Mouse (Mus musculus) hindbrain, postnatal 0 days (tissue): Measurements from ENCODE around the gene Havcr1. TPM values are rescaled to one million over a fixed set of nuclear protein-coding genes. Genes with fewer than 3 reads are reported as not detected.

ENCODE experiments used
- ATAC-seq: fragments of 200-750 bp; cut with Nextera tagmentation; 2 replicates; pipeline ENCODE4 v1.8.0; 2017; ENCODE audit warnings: mild to moderate bottlenecking, moderate TSS enrichment, moderate library complexity
- DNase-seq: peaks from one replicate; pipeline ENCODE4 v3.0.0-alpha.2; 2015; ENCODE audit warnings: low spot score
- H3K27ac ChIP-seq: fragments of 300-500 bp; sonication (generic); 2 replicates; pipeline ENCODE4 v1.5.1; 2014; ENCODE audit warnings: mild to moderate bottlenecking
- H3K27me3 ChIP-seq: fragments of 300-500 bp; sonication (generic); 2 replicates; pipeline ENCODE4 v1.6.1; 2014; ENCODE audit warnings: low read length, mixed read lengths; ENCODE audit not compliant: insufficient read depth
- H3K36me3 ChIP-seq: fragments of 300-500 bp; sonication (generic); 2 replicates; pipeline ENCODE4 v1.6.1; 2014; ENCODE audit warnings: low read length, mixed read lengths; ENCODE audit not compliant: insufficient read depth
- H3K4me1 ChIP-seq: fragments of 300-500 bp; sonication (generic); 2 replicates; pipeline ENCODE4 v1.6.1; 2014; ENCODE audit warnings: antibody characterized with exemption, low read length, mixed read lengths; ENCODE audit not compliant: insufficient read depth
- H3K4me2 ChIP-seq: fragments of 300-500 bp; sonication (generic); 2 replicates; pipeline ENCODE4 v1.6.1; 2014; ENCODE audit warnings: low read depth, mild to moderate bottlenecking, low read length, moderate library complexity, mixed read lengths
- H3K4me3 ChIP-seq: fragments of 300-500 bp; sonication (generic); 2 replicates; pipeline ENCODE4 v1.5.1; 2014; ENCODE audit warnings: low read length
- H3K9ac ChIP-seq: fragments of 300-500 bp; sonication (generic); replicated peaks from 2 replicates; pipeline ENCODE4 v1.6.1; 2014; ENCODE audit warnings: mild to moderate bottlenecking, low read length, moderate library complexity, mixed read lengths
- H3K9me3 ChIP-seq: fragments of 300-500 bp; sonication (generic); 2 replicates; pipeline ENCODE4 v1.6.1; 2016; ENCODE audit warnings: low read length, mixed read lengths
- CTCF ChIP-seq: IDR thresholded peaks from 2 replicates; pipeline ENCODE4 v1.5.1; 2016; ENCODE audit warnings: antibody characterized with exemption, control low read depth, low read depth
- WGBS: fragments of 180-500 bp; shearing (Covaris S2); extraction: QIAGEN DNeasy Blood & Tissue Kit; methylation state at CpG from one replicate; pipeline ENCODE4 v1.1.7; 2014; 5-methylcytosine and 5-hydroxymethylcytosine counted together
- polyA plus RNA-seq: library from polyadenylated mRNA; unstranded; fragments of >200 nt; fragmentation: Nextera tagmentation; extraction: Ambion mirVana; gene quantifications from 2 replicates; pipeline ENCODE4 v1.2.1, GENCODE M21; 2015
- total RNA-seq: library from RNA; depleted of rRNA; stranded (reverse); fragments of >200 nt; gene quantifications from 2 replicates; pipeline ENCODE4 v1.2.3, GENCODE M21; 2014; rRNA removed

Gene Havcr1
- total and polyA plus RNA-seq, 2 experiments from 2014 or later = not detected

DNA sequence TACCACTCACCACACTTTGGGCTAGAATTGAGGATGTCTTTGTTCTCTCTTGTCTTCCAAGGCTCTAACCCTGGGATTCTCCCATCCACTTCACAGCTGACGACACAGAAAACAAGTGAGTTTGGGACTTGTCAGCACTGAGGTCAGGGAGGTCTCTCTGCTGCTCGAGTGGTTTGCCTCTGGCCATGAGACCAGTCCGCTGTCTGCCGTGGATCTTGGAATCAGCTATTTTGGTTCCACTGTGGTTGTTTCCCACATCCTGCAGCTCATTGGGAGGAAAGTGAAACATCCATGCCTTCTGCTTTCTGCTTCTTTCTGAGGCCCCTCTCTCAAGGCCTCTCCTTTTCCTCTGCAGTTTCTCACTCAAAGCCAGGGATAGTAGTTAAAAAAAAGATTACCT lies 85.0 kb downstream of the Havcr1 start:
- TF ChIP-seq CTCF = no peak
- Histone ChIP-seq H3K4me1 (no peaks in the 10 kb centered on the region), H3K36me3 (no peaks in the 10 kb centered on the region), H3K27ac (no peak overlapping the region), H3K4me3 (no peak overlapping the region), H3K9ac (no peak overlapping the region), H3K4me2 (no peak overlapping the region), H3K27me3 (no peaks in the 10 kb centered on the region), H3K9me3 (no peaks in the 10 kb centered on the region)
- 54% methylated on average over 4 of the region's 4 CpGs for WGBS
- ATAC-seq (no peak), DNase-seq (no peak)

Other genes with a start within 250 kb of the Havcr1 start
- gene Gm12169, start 210.9 kb upstream of the Havcr1 start, total RNA-seq = not detected in 2 replicates
- not detected in 2 replicates for gene Gm12169, start 210.9 kb upstream of the Havcr1 start, polyA plus RNA-seq
- gene BC053393, start 163.5 kb upstream of the Havcr1 start, total RNA-seq = not detected in 2 replicates
- not detected in 2 replicates for gene BC053393, start 163.5 kb upstream of the Havcr1 start, polyA plus RNA-seq
- not detected in 2 replicates for gene Dppa1, start 105.8 kb upstream of the Havcr1 start, total RNA-seq
- gene Dppa1, start 105.8 kb upstream of the Havcr1 start, polyA plus RNA-seq = not detected in 2 replicates
- 0.05 and 0.29 TPM in 2 replicates for gene Timd2, start 28.0 kb upstream of the Havcr1 start, total RNA-seq
- gene Timd2, start 28.0 kb upstream of the Havcr1 start, polyA plus RNA-seq = 0.06 TPM in 1 of 2 replicates, not detected in the other
- gene Timd4, start 75.7 kb downstream of the Havcr1 start, total RNA-seq = 0.43 TPM in 1 of 2 replicates, not detected in the other
- 0.15 TPM in 2 replicates for gene Timd4, start 75.7 kb downstream of the Havcr1 start, polyA plus RNA-seq